Mouse (Mus musculus) forebrain, embryonic 12.5 days (tissue): ENCODE measurements around the gene Utrn. TPM values are rescaled to one million over a fixed set of nuclear protein-coding genes. Genes with fewer than 3 reads are reported as not detected.

Experiments used
- ATAC-seq: fragments of 200-750 bp; cut with Nextera tagmentation; 2 replicates; pipeline ENCODE4 v1.8.0; 2017; ENCODE audit warnings: moderate TSS enrichment; ENCODE audit not compliant: low FRiP score
- H3K27ac ChIP-seq: fragments of 300-500 bp; sonication (generic); 2 replicates; pipeline ENCODE4 v1.5.1; 2016; ENCODE audit warnings: mild to moderate bottlenecking
- H3K27me3 ChIP-seq: fragments of 300-500 bp; sonication (generic); 2 replicates; pipeline ENCODE4 v1.6.1; 2016; ENCODE audit warnings: mild to moderate bottlenecking
- H3K36me3 ChIP-seq: fragments of 300-500 bp; sonication (generic); replicated peaks from 2 replicates; pipeline ENCODE4 v1.6.1; 2016; ENCODE audit warnings: mild to moderate bottlenecking
- H3K4me1 ChIP-seq: fragments of 300-500 bp; sonication (generic); 2 replicates; pipeline ENCODE4 v1.6.1; 2016
- H3K4me2 ChIP-seq: fragments of 300-500 bp; sonication (generic); 2 replicates; pipeline ENCODE4 v1.6.1; 2016; ENCODE audit warnings: mild to moderate bottlenecking, moderate library complexity
- H3K4me3 ChIP-seq: fragments of 300-500 bp; sonication (generic); replicated peaks from 2 replicates; pipeline ENCODE4 v1.5.1; 2016; ENCODE audit warnings: mild to moderate bottlenecking
- H3K9ac ChIP-seq: fragments of 300-500 bp; sonication (generic); 2 replicates; pipeline ENCODE4 v1.6.1; 2016; ENCODE audit warnings: mild to moderate bottlenecking
- H3K9me3 ChIP-seq: fragments of 300-500 bp; sonication (generic); 2 replicates; pipeline ENCODE4 v1.6.1; 2016
- whole genome bisulfite sequencing: fragments of 180-500 bp; shearing (Covaris S2); methylation state at CpG from one replicate; pipeline ENCODE4 v1.1.7; 2016; 5-methylcytosine and 5-hydroxymethylcytosine counted together
- polyA plus RNA-seq: library from polyadenylated mRNA; unstranded; fragments of >200 nt; fragmentation: Nextera tagmentation; extraction: Ambion mirVana; gene quantifications from 2 replicates; pipeline ENCODE4 v1.2.1, GENCODE M21; 2016

Gene Utrn
- polyA plus RNA-seq, 1 experiment from 2014 or later: 34.3 TPM

- Histone ChIP-seq H3K36me3 (0 out of 2 replicates have a peak, but pooled peaks cover 13% of the 10 kb centered on the region), H3K9ac (no peak overlapping the region), H3K4me1 (peaks cover 4% of the 10 kb centered on the region), H3K27ac (no peak overlapping the region), H3K9me3 (no peaks in the 10 kb centered on the region), H3K4me3 (no peak overlapping the region), H3K4me2 (no peak overlapping the region), H3K27me3 (no peaks in the 10 kb centered on the region)
- no peak for ATAC-seq
- 83% methylated on average over 5 of the region's 5 CpGs for WGBS
These were observed 137.7 kb downstream of the Utrn start for GRCm38 (mm10) chr10:12731459-12731858.

- Histone ChIP-seq H3K9me3 (no peaks in the 10 kb centered on the region), H3K9ac (no peak overlapping the region), H3K27me3 (no peaks in the 10 kb centered on the region), H3K4me1 (peaks cover 21% of the 10 kb centered on the region), H3K36me3 (0 out of 2 replicates have a peak, but pooled peaks cover 9% of the 10 kb centered on the region), H3K4me3 (no peak overlapping the region), H3K4me2 (no peak overlapping the region), H3K27ac (no peak overlapping the region)
- ATAC-seq: no peak
- 85% methylated on average over 1 of the region's 1 CpGs for WGBS
These were observed 139.5 kb downstream of the Utrn start for GRCm38 (mm10) chr10:12729635-12730034.

GRCm38 (mm10) chr10:12729033-12729432, 140.1 kb downstream of the Utrn start:
- Histone ChIP-seq H3K27me3 (no peaks in the 10 kb centered on the region), H3K36me3 (0 out of 2 replicates have a peak, but pooled peaks cover 5% of the 10 kb centered on the region), H3K4me3 (no peak overlapping the region), H3K4me1 (peaks cover 27% of the 10 kb centered on the region), H3K27ac (no peak overlapping the region), H3K9me3 (no peaks in the 10 kb centered on the region), H3K4me2 (no peak overlapping the region), H3K9ac (no peak overlapping the region)
- no peak for ATAC-seq
- WGBS: 89% methylated on average over 5 of the region's 5 CpGs

- peaks cover 30% of the 10 kb centered on the region for H3K4me1 ChIP-seq
- H3K9me3 ChIP-seq: no peaks in the 10 kb centered on the region
- H3K27me3 ChIP-seq: no peaks in the 10 kb centered on the region
- H3K27ac ChIP-seq: no peak overlapping the region
- 0 out of 2 replicates have a peak, but pooled peaks cover 3% of the 10 kb centered on the region for H3K36me3 ChIP-seq
- no peak for ATAC-seq
- H3K4me3 ChIP-seq: no peak overlapping the region
- no peak overlapping the region for H3K9ac ChIP-seq
- 94% methylated on average over 3 of the region's 3 CpGs for WGBS
- no peak overlapping the region for H3K4me2 ChIP-seq
These were observed 141.3 kb downstream of the Utrn start for GRCm38 (mm10) chr10:12727881-12728280.

- no peaks in the 10 kb centered on the region for H3K27me3 ChIP-seq
- 0 out of 2 replicates have a peak overlapping the region, but pooled peaks have one; percentile 25 for H3K27ac ChIP-seq
- 0 out of 2 replicates have a peak, but pooled peaks cover 3% of the 10 kb centered on the region for H3K36me3 ChIP-seq
- 29% methylated on average over 13 of the region's 13 CpGs for WGBS
- no peak overlapping the region; the same call in 1 of the 2 replicates for H3K9ac ChIP-seq
- H3K9me3 ChIP-seq: no peaks in the 10 kb centered on the region
- no peak overlapping the region for H3K4me3 ChIP-seq
- peak overlapping the region; percentile 8; the same call in 1 of the 2 replicates for H3K4me2 ChIP-seq
- peaks cover 30% of the 10 kb centered on the region for H3K4me1 ChIP-seq
- peak; percentile 40 for ATAC-seq
These were observed 143.0 kb downstream of the Utrn start for GRCm38 (mm10) chr10:12726041-12726608.

- ATAC-seq: peak; percentile 57
- H3K9ac ChIP-seq: no peak overlapping the region
- H3K9me3 ChIP-seq: no peaks in the 10 kb centered on the region
- peak overlapping the region; percentile 46; the same call in 1 of the 2 replicates for H3K27ac ChIP-seq
- H3K4me1 ChIP-seq: peaks cover 30% of the 10 kb centered on the region
- H3K4me3 ChIP-seq: no peak overlapping the region
- no peak overlapping the region for H3K4me2 ChIP-seq
- H3K27me3 ChIP-seq: no peaks in the 10 kb centered on the region
- H3K36me3 ChIP-seq: 0 out of 2 replicates have a peak, but pooled peaks cover 3% of the 10 kb centered on the region
- WGBS: 64% methylated on average over 14 of the region's 14 CpGs
These were observed 144.7 kb downstream of the Utrn start for GRCm38 (mm10) chr10:12724247-12725001.

GRCm38 (mm10) chr10:12723269-12723668, 145.9 kb downstream of the Utrn start:
- no peaks in the 10 kb centered on the region for H3K27me3 ChIP-seq
- 57% methylated on average over 3 of the region's 3 CpGs for WGBS
- peaks cover 30% of the 10 kb centered on the region for H3K4me1 ChIP-seq
- no peak overlapping the region for H3K9ac ChIP-seq
- no peak for ATAC-seq
- 0 out of 2 replicates have a peak, but pooled peaks cover 3% of the 10 kb centered on the region for H3K36me3 ChIP-seq
- H3K27ac ChIP-seq: no peak overlapping the region
- H3K4me2 ChIP-seq: no peak overlapping the region
- no peak overlapping the region for H3K4me3 ChIP-seq
- H3K9me3 ChIP-seq: no peaks in the 10 kb centered on the region

GRCm38 (mm10) chr10:12722111-12722510, 147.1 kb downstream of the Utrn start:
- Histone ChIP-seq H3K4me2 (no peak overlapping the region), H3K4me1 (peaks cover 30% of the 10 kb centered on the region), H3K9ac (no peak overlapping the region), H3K4me3 (no peak overlapping the region), H3K9me3 (no peaks in the 10 kb centered on the region), H3K27ac (no peak overlapping the region), H3K27me3 (no peaks in the 10 kb centered on the region), H3K36me3 (no peaks in the 10 kb centered on the region)
- 93% methylated on average over 2 of the region's 2 CpGs for WGBS
- no peak for ATAC-seq

- no peaks in the 10 kb centered on the region for H3K36me3 ChIP-seq
These were observed 150.8 kb downstream of the Utrn start for GRCm38 (mm10) chr10:12718386-12718785.

GRCm38 (mm10) chr10:12717381-12717780, 151.8 kb downstream of the Utrn start:
- Histone ChIP-seq H3K4me3 (no peak overlapping the region), H3K9me3 (no peaks in the 10 kb centered on the region), H3K27ac (no peak overlapping the region), H3K4me1 (no peaks in the 10 kb centered on the region), H3K9ac (no peak overlapping the region), H3K27me3 (no peaks in the 10 kb centered on the region), H3K4me2 (no peak overlapping the region), H3K36me3 (no peaks in the 10 kb centered on the region)
- 90% methylated on average over 3 of the region's 3 CpGs for WGBS
- no peak for ATAC-seq

More at GRCm38 (mm10) chr10:12718386-12718785, 150.8 kb downstream of the Utrn start:
- no peak for ATAC-seq
- WGBS: 93% methylated on average over 8 of the region's 8 CpGs
- no peaks in the 10 kb centered on the region for H3K9me3 ChIP-seq
- no peak overlapping the region for H3K4me2 ChIP-seq
- no peak overlapping the region for H3K9ac ChIP-seq
- H3K27ac ChIP-seq: no peak overlapping the region
- H3K27me3 ChIP-seq: no peaks in the 10 kb centered on the region
- H3K4me3 ChIP-seq: no peak overlapping the region
- no peaks in the 10 kb centered on the region for H3K4me1 ChIP-seq

- Histone ChIP-seq H3K4me3 (no peak overlapping the region), H3K36me3 (no peaks in the 10 kb centered on the region), H3K27me3 (no peaks in the 10 kb centered on the region), H3K27ac (no peak overlapping the region), H3K9ac (no peak overlapping the region), H3K9me3 (no peaks in the 10 kb centered on the region), H3K4me1 (no peaks in the 10 kb centered on the region), H3K4me2 (no peak overlapping the region)
- 92% methylated on average over 5 of the region's 5 CpGs for WGBS
- ATAC-seq: no peak
These were observed 152.4 kb downstream of the Utrn start for GRCm38 (mm10) chr10:12716657-12717327.

- 93% methylated on average over 14 of the region's 14 CpGs for WGBS
- H3K4me2 ChIP-seq: no peak overlapping the region
- no peaks in the 10 kb centered on the region for H3K4me1 ChIP-seq
- no peak for ATAC-seq
- no peaks in the 10 kb centered on the region for H3K9me3 ChIP-seq
- H3K27me3 ChIP-seq: no peaks in the 10 kb centered on the region
- H3K4me3 ChIP-seq: no peak overlapping the region
- H3K9ac ChIP-seq: no peak overlapping the region
- no peaks in the 10 kb centered on the region for H3K36me3 ChIP-seq
- H3K27ac ChIP-seq: no peak overlapping the region
These were observed 155.8 kb downstream of the Utrn start for GRCm38 (mm10) chr10:12713236-12713855.
